Mouse (Mus musculus): ENCODE data around the gene Myo1c.

Gene Myo1c

GRCm38 (mm10) chr11:75650958-75651425 is 688 bp downstream of the Myo1c start:
- no peak for DNase-seq

- peak; percentile 81 for DNase-seq
Observed at GRCm38 (mm10) chr11:75651426-75652221, 1.3 kb downstream of the Myo1c start.

GRCm38 (mm10) chr11:75652222-75652941 is 2.1 kb downstream of the Myo1c start:
- no peak for DNase-seq

DNA sequence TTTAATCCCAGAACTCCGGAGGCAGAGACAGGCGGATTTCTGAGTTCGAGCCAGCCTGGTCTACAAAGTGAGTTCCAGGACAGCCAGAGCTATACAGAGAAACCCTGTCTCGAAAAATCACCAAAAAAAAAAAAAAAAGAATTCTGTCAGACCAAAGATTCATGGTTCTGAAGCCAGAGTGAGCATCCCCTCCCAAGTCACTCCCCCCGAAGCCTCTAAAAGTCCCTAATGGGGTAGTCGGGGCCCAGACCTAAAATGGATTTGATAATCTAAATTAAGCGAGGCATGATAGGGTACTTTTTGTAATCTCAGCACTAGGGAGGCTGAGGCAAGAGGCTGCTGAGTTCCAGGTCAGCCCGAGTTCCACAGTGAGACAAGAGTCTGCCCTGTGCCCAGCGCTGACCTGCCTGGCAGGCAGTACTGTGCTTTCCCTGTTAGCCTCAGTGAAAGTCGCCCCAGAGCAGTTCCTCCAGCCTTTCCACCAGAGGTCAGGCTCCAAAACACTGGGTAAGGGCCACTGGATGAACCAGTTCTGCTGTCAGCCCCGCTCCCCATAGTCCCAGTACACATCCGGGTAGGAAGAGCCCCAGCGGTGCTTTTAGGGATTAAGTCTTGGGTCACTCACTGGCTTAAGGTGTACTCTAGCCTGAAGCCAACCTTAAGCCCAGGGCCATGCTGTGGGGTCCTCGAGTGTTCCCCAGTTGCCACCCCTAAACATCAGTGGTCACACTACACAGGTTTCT is 2.8 kb downstream of the Myo1c start:
- DNase-seq, result no peak

DNA sequence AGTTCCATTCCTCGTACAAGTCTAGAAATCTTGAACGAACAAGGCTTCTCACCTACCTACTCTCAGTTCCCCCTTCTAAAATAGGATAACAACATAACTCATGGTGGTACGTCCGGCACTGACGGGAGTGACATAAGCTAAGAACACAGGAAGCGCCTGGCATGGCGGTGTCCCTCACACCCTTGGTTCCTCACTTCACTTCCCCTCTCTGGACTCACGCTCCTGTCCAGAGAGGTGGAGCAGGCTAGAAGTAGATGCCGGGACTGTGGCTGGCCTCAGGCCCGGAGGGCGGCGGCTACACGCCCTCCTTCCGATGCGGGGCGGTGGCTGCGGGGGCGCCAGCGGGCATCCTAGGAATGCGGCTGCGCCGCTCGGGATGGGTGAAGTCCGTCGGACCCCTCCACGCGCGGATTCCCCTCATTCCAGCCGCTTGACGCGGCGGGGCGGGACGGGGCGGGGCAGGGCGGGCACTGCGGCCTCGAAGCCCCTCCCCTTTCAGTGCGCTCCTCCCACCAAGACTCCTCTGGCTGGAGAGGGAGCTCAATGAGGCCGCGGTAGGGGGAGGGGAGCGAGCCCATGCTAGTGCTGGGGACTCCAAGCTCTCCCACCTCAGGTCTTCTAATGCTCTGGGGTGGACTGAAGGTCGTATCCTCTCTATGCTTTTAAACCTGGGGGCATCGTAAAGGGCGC is 3.6 kb downstream of the Myo1c start:
- peak; percentile 92 for DNase-seq

- DNase-seq, result no peak
Observed at GRCm38 (mm10) chr11:75654471-75655390, 4.4 kb downstream of the Myo1c start.

GRCm38 (mm10) chr11:75655621-75656545 is 5.6 kb downstream of the Myo1c start:
- peak; percentile 83 for DNase-seq

DNA sequence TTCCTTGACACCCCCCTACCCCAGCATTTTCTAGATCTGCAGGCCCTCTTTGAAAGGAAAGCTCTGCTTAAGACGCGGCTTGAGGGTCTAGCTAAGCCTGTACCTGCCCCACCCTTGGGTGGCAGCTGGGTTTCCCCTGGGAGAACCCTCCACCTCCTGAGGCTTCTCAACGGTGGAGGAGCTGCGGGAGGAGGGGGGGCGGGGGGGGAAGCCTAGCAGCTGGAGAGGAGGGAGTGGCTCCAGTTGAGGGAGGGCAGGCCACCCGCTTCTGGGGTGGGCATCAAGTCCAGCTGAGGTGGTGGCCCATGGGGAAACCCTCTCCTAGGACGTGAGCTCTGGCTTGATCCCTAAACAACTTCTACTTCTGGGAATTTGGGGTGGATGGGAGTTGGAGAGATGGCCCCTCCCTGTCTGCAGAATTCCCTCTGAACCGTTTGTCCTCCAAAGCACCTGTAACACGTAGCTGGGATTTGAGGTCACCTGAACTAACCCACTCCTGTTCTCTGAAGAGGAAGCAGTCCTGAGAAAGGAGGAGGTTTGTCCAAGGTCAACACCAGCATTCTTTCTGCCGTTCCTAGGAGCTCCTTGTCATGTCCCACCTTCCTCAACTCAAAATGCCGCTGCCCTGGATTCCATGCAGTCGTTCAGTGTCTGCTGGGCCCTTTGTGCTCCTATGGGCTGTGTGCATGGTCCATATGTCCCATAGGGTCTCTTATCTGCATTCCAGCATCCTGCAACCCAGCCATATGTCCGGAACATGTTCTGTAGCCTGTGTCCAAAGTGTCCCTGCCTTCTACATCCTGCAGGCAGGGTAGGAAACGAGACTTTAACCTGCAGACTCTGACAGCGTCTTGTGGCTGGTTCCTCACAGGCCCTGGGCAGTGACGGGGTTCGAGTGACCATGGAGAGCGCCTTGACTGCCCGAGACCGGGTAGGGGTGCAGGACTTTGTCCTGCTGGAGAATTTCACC is 6.6 kb downstream of the Myo1c start:
- DNase-seq, result no peak

- DNase-seq, result no peak
Observed at GRCm38 (mm10) chr11:75657841-75658240, 7.5 kb downstream of the Myo1c start.

DNA sequence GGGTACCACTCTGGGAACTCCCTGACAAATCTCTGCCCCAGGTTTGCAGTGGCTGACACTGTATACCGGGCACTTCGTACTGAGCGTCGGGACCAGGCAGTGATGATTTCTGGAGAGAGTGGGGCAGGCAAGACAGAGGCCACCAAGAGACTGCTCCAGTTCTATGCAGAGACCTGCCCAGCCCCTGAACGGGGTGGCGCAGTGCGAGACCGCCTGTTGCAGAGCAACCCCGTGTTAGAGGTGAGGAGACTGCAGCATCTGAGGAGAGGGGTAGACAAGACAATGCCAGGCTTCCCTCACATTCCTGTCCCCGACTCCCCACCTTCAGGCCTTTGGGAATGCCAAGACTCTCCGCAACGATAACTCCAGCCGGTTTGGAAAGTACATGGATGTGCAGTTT is 8.0 kb downstream of the Myo1c start:
- DNase-seq, result no peak

DNA sequence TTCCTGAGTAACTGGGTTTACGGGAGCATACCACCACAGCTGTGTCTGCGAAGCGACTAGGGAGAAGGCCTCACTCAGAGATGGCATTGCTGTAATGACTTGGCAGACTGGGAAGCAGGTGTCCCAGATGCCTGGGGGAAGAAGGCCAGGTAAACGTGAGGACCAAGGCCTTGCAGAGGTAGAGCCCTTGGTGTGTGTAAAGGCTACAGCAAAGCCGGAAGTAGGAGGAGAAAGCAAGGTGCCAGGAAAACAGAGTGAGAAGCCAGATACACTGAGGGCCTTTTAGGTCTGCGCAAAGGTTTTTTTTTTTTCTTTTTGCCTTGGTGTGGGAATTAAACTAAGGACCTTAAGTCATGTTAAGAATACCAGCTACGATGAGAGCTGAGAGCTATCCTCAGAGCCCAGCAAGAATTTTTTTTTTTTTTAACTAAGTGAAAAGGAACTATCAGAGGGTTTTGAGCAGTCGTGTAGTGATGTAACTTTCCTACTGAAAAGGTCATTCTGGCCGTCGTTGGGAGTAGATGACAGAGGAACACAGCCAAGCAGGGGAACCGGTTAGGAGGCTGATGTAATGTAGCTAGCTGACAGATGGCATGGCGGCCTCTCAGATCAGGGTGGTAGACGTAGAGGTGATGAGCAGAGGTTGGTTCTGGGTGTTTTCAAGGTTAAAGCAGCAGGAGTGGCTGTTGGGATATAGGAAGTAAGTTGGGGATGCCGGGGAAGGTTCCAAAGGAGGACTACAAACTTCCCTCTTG is 8.9 kb downstream of the Myo1c start:
- DNase-seq, result no peak

DNA sequence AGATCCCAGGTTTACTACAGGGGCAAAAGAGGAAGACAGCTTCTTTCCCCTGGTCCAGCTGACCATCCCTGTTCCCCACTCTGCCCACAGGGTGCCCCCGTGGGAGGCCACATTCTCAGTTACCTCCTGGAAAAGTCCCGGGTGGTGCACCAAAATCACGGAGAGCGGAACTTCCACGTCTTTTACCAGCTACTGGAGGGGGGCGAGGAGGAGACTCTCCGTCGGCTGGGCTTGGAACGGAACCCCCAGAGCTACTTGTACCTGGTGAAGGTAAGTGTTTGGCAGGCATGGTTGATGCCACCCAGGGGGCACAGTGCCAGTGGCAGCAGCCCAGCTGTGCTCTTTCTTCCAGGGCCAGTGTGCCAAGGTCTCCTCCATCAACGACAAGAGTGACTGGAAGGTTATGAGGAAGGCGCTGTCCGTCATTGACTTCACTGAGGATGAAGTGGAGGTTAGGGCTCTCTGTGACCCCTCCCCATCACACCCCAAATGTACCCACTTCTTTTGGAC is 9.8 kb downstream of the Myo1c start:
- no peak for DNase-seq

DNA sequence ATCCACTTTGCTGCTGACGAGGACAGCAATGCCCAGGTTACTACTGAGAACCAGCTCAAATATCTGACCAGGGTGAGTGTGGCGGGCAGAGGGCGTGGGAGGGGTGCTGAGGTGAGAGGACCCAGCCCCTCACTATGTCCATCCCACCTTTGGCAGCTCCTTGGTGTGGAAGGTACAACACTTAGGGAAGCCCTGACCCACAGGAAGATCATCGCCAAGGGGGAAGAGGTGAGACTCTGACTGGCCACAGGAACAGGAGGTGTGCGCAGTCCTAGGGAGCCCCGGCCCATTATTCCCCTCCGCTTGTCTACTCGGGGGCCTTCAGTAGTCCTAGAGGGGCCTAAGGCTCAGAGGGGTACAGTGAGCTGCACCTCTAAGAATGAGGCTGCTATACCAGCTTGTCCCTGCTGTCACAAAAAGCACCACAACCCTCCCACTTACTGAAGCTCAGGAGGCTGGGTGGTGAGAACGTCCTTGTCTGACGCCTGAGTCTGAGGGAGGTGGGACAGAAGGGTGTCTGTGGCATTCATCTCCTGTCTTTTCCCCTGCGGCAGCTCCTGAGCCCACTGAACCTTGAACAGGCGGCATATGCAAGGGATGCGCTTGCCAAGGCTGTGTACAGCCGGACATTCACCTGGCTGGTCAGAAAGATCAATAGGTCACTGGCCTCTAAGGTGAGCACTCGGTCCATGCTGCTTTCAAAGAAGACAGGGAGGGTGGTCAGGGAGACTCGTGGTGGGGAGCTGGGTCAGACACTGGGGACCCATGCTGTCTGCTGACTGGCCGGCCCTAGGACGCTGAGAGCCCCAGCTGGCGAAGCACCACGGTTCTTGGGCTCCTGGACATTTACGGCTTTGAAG is 10.9 kb downstream of the Myo1c start:
- no peak for DNase-seq

GRCm38 (mm10) chr11:75662131-75662530 is 11.8 kb downstream of the Myo1c start:
- DNase-seq, result no peak

DNA sequence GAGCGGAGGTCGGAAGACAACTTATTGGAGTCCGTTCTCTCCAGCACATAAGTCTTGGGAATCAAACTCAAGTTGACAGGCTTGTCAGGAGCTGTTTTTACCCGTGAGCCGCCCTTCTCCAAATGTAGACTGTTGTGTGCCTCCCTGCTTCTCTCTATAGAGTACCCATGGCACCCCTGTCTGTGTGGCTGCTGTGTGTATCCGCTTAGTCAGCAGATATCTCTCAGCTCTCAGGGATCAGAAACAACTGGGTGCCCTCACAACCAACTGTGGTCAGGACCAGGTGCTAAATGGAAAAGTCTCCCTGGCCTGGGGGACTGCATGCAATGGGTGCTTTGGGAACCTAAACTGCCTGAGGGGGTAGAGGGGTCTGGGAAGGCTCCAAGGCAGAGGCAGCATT is 16.0 kb downstream of the Myo1c start:
- no peak for DNase-seq

DNA sequence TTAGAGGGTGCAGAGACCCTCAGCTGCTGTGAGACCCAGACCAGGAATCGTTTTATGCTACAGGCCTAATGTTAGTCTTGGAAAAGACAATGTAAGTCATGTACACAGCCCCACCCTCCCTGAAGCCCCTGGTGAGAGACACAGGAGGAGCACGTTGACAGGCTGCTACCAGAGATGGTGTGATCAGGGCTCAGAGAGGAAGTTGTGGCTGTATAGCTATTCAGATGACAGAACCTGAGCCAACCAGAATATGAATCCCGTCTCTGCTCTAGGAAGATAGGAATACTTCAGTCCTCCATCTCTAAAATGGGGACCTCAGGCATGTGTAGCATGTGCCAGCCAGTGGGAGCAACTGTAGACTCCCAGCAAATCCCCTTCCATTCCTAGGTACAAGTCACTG is 18.3 kb downstream of the Myo1c start:
- DNase-seq, result no peak

GRCm38 (mm10) chr11:75669176-75669852 is 19.0 kb downstream of the Myo1c start:
- DNase-seq, result no peak
